Mouse (Mus musculus) kidney, postnatal 0 days (tissue): ENCODE measurements around the gene Mlip. TPM values are rescaled to one million over a fixed set of nuclear protein-coding genes. Genes with fewer than 3 reads are reported as not detected.

Source experiments
- ATAC-seq: fragments of 200-750 bp; cut with Nextera tagmentation; replicated peaks from 2 replicates; pipeline ENCODE4 v1.8.0; 2017; ENCODE audit warnings: low read depth, moderate number of reproducible peaks, moderate TSS enrichment, moderate library complexity; ENCODE audit not compliant: low FRiP score
- DNase-seq: peaks from one replicate; pipeline ENCODE4 v3.0.0-alpha.2; 2016; ENCODE audit warnings: low spot score
- H3K27ac ChIP-seq: fragments of 300-500 bp; sonication (generic); 2 replicates; pipeline ENCODE4 v1.5.1; 2014; ENCODE audit warnings: mild to moderate bottlenecking
- H3K27me3 ChIP-seq: fragments of 300-500 bp; sonication (generic); 2 replicates; pipeline ENCODE4 v1.6.1; 2014; ENCODE audit warnings: low read length, mixed read lengths; ENCODE audit not compliant: insufficient read depth
- H3K36me3 ChIP-seq: fragments of 300-500 bp; sonication (generic); 2 replicates; pipeline ENCODE4 v1.6.1; 2014; ENCODE audit warnings: low read length, mixed read lengths; ENCODE audit not compliant: insufficient read depth
- H3K4me1 ChIP-seq: fragments of 300-500 bp; sonication (generic); replicated peaks from 2 replicates; pipeline ENCODE4 v1.6.1; 2014; ENCODE audit warnings: antibody characterized with exemption, low read length, mixed read lengths; ENCODE audit not compliant: insufficient read depth
- H3K4me2 ChIP-seq: fragments of 300-500 bp; sonication (generic); 2 replicates; pipeline ENCODE4 v1.6.1; 2014; ENCODE audit warnings: mild to moderate bottlenecking, low read length, moderate library complexity, mixed read lengths
- H3K4me3 ChIP-seq: fragments of 300-500 bp; sonication (generic); replicated peaks from 2 replicates; pipeline ENCODE4 v1.5.1; 2014; ENCODE audit warnings: low read depth, low read length
- H3K9ac ChIP-seq: fragments of 300-500 bp; sonication (generic); 2 replicates; pipeline ENCODE4 v1.6.1; 2014; ENCODE audit warnings: low read depth, low read length
- H3K9me3 ChIP-seq: fragments of 300-500 bp; sonication (generic); replicated peaks from 2 replicates; pipeline ENCODE4 v1.6.1; 2016; ENCODE audit warnings: low read length, inconsistent platforms, mixed read lengths
- CTCF ChIP-seq: IDR thresholded peaks from 2 replicates; pipeline ENCODE4 v1.5.1; 2016; ENCODE audit warnings: antibody characterized with exemption, low read depth, mild to moderate bottlenecking, moderate library complexity
- whole genome bisulfite sequencing: fragments of 180-500 bp; shearing (Covaris S2); extraction: QIAGEN DNeasy Blood & Tissue Kit; methylation state at CpG from one replicate; pipeline ENCODE4 v1.1.7; 2014; 5-methylcytosine and 5-hydroxymethylcytosine counted together
- polyA plus RNA-seq: library from polyadenylated mRNA; unstranded; fragments of >200 nt; fragmentation: Nextera tagmentation; extraction: Ambion mirVana; gene quantifications from 2 replicates; pipeline ENCODE4 v1.2.1, GENCODE M21; 2015

Gene Mlip
- polyA plus RNA-seq, 1 experiment from 2014 or later, result 0.12 TPM

DNA sequence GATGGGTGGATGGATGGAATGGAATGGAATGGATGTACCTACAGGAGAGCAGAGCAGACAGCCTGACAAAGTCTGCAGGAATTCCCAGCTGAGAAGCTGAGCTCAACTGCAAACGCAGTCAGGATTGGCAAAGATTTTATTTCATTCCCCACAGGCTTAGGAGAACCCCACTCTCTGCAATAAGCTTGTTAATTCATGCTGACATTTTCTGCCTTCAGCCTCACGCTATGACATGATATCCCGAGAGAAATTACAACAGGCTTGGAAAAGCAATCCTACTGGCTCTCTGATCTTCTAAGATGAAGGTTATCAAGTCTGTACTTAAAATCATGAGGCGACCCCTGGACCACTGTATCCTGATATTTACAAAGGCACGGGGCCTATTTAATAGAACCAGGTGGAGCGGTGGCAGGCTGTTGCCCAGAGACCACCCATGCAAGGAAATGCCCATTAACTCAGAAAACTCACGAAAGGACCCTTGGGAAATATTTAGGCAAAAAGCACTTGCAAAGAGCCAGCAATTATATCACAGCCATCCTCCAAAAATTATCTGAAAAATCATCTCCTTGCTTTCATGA lies 13.1 kb downstream of the Mlip start:
- H3K27me3 ChIP-seq, result no peaks in the 10 kb centered on the region
- 69% methylated on average over 7 of the region's 7 CpGs for WGBS
- no peak for TF ChIP-seq CTCF
- no peaks in the 10 kb centered on the region for H3K9me3 ChIP-seq
- no peak overlapping the region for H3K27ac ChIP-seq
- ATAC-seq (no peak), DNase-seq (no peak)
- H3K4me3 ChIP-seq, result no peak overlapping the region
- no peaks in the 10 kb centered on the region for H3K4me1 ChIP-seq
- H3K36me3 ChIP-seq, result no peaks in the 10 kb centered on the region
- no peak overlapping the region for H3K4me2 ChIP-seq
- no peak overlapping the region for H3K9ac ChIP-seq

DNA sequence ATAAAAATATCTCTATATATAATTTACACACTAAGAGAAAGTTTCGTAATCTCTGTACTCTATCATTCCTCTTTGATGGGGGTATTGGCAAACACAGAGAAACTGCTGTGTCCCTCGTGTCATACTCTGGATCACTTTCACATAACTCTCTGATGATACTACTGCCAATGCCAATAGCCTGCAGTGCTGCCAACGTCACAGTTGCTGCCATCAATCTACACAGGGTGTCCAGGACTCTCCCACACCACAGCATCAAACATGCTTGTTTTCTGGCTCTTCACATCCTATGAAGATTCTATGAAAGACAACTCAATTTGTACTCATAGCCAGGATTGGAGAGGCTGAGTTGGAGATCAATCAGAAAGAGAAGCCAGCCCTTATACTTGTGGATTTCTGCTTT lies 17.4 kb downstream of the Mlip start:
- ATAC-seq (no peak), DNase-seq (no peak)
- Histone ChIP-seq H3K27me3 (no peaks in the 10 kb centered on the region), H3K4me2 (no peak overlapping the region), H3K4me3 (no peak overlapping the region), H3K36me3 (no peaks in the 10 kb centered on the region), H3K27ac (no peak overlapping the region), H3K4me1 (no peaks in the 10 kb centered on the region), H3K9me3 (no peaks in the 10 kb centered on the region), H3K9ac (no peak overlapping the region)
- WGBS, result 85% methylated on average over 3 of the region's 3 CpGs
- TF ChIP-seq CTCF, result no peak

DNA sequence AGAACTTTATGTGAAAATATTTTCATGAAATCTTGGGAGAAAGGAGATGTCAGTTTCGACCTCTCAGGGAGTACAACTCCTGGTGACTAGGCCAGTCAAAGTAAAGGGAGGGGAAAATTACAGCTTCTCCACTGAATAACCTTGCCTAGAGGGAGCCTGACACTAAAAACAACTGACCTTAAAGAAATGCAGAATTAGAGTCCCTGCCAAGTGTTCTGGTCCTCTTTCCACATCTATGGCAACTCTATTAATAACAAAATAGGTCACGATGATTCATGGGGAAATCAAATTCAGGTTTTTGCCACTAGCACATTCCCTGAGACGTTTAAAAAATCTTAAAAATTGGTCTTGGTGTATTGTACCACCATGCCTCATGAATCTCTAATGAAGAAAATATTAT lies 34.4 kb downstream of the Mlip start:
- no peak for ATAC-seq

DNA sequence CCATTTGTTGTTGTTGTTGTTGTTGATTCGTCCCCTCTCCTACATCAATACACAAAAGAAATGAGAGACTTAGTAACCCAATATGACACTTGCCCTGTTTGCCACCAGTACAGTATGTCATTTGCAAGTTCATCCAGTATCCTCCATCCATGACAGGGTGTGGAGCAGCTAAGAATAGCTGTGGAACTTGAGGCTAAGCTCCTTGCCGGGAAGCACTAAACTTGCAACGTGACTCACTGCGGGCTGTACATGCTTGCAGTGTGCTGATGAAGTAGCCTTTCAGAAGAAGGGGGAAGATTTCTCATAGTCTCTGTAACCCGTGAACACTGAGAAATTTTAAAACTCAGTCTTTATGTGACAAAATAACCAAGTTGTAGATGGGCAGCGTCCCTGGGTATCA lies 42.2 kb downstream of the Mlip start:
- DNase-seq (no peak), ATAC-seq (no peak)
- WGBS, result 84% methylated on average over 6 of the region's 6 CpGs
- Histone ChIP-seq H3K4me1 (no peaks in the 10 kb centered on the region), H3K9ac (no peak overlapping the region), H3K36me3 (no peaks in the 10 kb centered on the region), H3K27me3 (no peaks in the 10 kb centered on the region), H3K4me3 (no peak overlapping the region), H3K27ac (no peak overlapping the region), H3K9me3 (no peaks in the 10 kb centered on the region), H3K4me2 (no peak overlapping the region)
- TF ChIP-seq CTCF, result no peak

More for the DNA sequence above, 34.4 kb downstream of the Mlip start:
- no peaks in the 10 kb centered on the region for H3K27me3 ChIP-seq
- H3K9me3 ChIP-seq, result no peaks in the 10 kb centered on the region
- 78% methylated on average over 3 of the region's 3 CpGs for WGBS
- no peak overlapping the region for H3K9ac ChIP-seq
- H3K4me2 ChIP-seq, result no peak overlapping the region
- no peak overlapping the region for H3K27ac ChIP-seq
- no peak for TF ChIP-seq CTCF
- H3K4me1 ChIP-seq, result no peaks in the 10 kb centered on the region
- no peak overlapping the region for H3K4me3 ChIP-seq
- H3K36me3 ChIP-seq, result no peaks in the 10 kb centered on the region
- no peak for DNase-seq

DNA sequence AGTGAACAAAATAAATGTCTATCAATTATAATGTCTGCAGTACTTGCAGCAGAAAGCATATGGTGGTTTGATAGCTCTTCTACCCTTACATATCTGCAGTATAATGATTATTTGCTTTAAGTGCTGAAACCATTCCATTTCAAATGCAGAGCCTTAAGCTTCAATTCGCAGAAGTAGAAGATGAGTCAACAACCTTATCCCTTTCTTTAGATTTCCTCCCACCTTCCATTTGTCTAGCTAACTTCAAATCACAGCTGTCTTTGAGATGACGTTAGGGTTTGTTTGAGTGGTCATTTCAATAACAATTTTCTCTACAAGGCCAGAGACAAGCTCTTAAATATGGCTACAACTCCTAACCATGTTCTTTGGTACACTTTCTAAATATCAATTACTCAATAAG lies 47.4 kb downstream of the Mlip start:
- no peaks in the 10 kb centered on the region for H3K9me3 ChIP-seq
- ATAC-seq, result no peak
- H3K9ac ChIP-seq, result no peak overlapping the region
- DNase-seq, result no peak
- no peak overlapping the region for H3K4me2 ChIP-seq
- no peaks in the 10 kb centered on the region for H3K4me1 ChIP-seq
- no peaks in the 10 kb centered on the region for H3K27me3 ChIP-seq
- no peak overlapping the region for H3K4me3 ChIP-seq
- H3K36me3 ChIP-seq, result no peaks in the 10 kb centered on the region
- 86% methylated on average over 2 of the region's 2 CpGs for WGBS
- no peak for TF ChIP-seq CTCF
- H3K27ac ChIP-seq, result no peak overlapping the region

DNA sequence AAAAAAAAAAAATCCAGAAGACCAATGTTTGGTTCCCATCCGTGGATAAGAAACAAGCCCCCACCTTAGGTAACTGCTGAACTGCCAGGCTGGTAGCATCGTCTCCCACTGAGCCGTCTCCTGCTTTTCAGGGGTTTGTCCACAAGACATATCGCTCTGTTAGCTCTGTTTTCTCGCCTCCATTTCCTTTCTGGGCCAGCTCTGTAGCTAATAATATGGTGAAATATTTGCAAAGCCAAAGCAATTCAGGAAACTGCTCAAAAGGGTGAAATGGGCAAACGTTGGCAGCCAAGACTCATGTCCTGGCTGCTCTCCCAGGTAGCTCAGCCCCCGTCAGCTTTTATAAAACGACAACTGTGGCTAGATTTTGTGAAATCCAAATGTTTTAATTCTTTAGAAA lies 50.4 kb downstream of the Mlip start:
- no peak overlapping the region for H3K4me3 ChIP-seq
- DNase-seq (no peak), ATAC-seq (no peak)
- H3K27ac ChIP-seq, result no peak overlapping the region
- no peaks in the 10 kb centered on the region for H3K27me3 ChIP-seq
- H3K4me2 ChIP-seq, result no peak overlapping the region
- no peaks in the 10 kb centered on the region for H3K4me1 ChIP-seq
- no peaks in the 10 kb centered on the region for H3K36me3 ChIP-seq
- WGBS, result 73% methylated on average over 8 of the region's 8 CpGs
- TF ChIP-seq CTCF, result no peak
- H3K9me3 ChIP-seq, result no peaks in the 10 kb centered on the region
- H3K9ac ChIP-seq, result no peak overlapping the region

DNA sequence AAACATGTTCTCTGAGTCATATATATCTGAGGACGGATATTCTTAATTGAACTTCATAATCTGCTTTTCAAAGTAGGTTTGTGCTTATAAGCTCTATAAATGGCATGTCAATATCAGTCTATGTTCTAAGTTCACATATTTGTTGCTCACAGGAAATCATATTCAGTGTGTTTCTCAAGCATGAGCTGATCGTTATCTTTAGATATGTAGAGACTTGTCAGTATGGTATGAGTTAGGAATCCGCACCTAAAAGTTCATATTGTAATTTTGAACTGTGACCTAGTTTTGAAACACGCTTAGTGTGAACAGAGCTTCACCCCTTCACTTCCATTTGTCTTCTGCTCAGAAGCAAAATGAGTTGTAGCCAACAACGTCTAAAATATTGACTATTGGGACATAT lies 64.8 kb downstream of the Mlip start:
- 89% methylated on average over 5 of the region's 5 CpGs for WGBS
- Histone ChIP-seq H3K36me3 (no peaks in the 10 kb centered on the region), H3K4me2 (no peak overlapping the region), H3K9me3 (no peaks in the 10 kb centered on the region), H3K27me3 (no peaks in the 10 kb centered on the region), H3K4me1 (no peaks in the 10 kb centered on the region), H3K27ac (no peak overlapping the region), H3K9ac (no peak overlapping the region), H3K4me3 (no peak overlapping the region)
- ATAC-seq (no peak), DNase-seq (no peak)
- no peak for TF ChIP-seq CTCF
